Comparison of ENCODE assay signal across 21 mouse cellular contexts in the genomic region with DNA sequence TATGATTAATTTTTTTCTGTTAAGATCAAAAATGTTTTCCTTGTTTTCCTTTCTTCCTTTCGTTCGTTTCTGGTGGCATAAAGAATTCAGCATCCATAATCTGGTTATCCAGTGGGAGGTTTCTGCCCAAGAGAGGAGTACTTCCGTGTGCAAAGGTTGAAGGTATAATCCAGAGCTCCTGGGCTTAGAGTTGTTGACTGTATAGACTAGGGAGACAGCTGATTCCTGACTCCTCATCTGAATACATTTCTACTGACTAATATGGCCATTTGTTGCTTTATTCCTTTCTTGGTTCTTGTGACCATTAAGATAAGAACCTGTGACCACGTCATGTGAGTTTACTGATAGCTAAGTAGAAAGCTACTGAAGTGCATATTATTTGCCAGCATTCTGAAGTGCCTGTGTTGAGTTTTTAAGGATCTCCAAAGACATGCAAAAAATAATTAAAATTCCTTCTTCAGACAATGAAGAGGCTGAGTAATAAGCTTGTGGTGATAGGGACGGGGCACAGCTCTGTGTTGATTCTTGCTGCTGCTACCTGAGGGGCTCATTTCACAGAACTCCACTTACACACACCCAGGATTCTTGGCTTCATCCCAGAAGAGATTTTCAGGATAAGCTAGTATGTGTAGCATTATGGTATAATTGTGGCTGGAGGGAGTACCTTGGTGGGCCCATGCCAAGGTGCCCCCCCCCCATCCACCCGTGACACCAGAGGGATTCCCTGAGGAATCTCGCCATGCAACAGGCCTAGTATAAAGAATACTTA. TPM values are rescaled to one million over a fixed set of nuclear protein-coding genes. Genes with fewer than 3 reads are reported as not detected.
DNase-seq lines count a peak whose midpoint lies in the region; ATAC-seq and TF ChIP-seq lines count a peak whose summit lies in the region.
"Had no signal": no experiment of that assay in that cellular context is flagged by ENCODE, and none has a peak within 500 bp of the region (broad histone marks: within the 10 kb centered on the region; RNA-seq: fewer than 3 reads in every experiment).

No protein-coding gene starts in this region.

- H3K9ac ChIP-seq in forebrain, embryonic 14.5 days (ENCODE audit: low read length): no peak overlapping the region
- no peak overlapping the region for H3K9ac ChIP-seq in forebrain, embryonic 13.5 days
- no peak overlapping the region for H3K9ac ChIP-seq in hindbrain, embryonic 15.5 days
- H3K9ac ChIP-seq in hindbrain, embryonic 14.5 days: no peak overlapping the region
- H3K9ac ChIP-seq in lung, postnatal 0 days (replicated peaks; ENCODE audit: low read depth): no peak overlapping the region
- H3K9ac ChIP-seq: embryonic facial prominence, embryonic 15.5 days had no signal

- no peak overlapping the region for H3K4me3 ChIP-seq in forebrain, embryonic 14.5 days (ENCODE audit: low read depth, low read length)
- H3K4me3 ChIP-seq in forebrain, embryonic 13.5 days: no peak overlapping the region
- no peak overlapping the region for H3K4me3 ChIP-seq in hindbrain, embryonic 15.5 days
- H3K4me3 ChIP-seq in hindbrain, embryonic 14.5 days (replicated peaks; ENCODE audit: low read length): no peak overlapping the region
- no peak overlapping the region for H3K4me3 ChIP-seq in lung, postnatal 0 days (ENCODE audit: low read depth, low read length)
- H3K4me3 ChIP-seq: embryonic facial prominence, embryonic 15.5 days; erythroblast, embryonic 14.5 days; forebrain, embryonic 10.5 days; heart, embryonic 10.5 days had no signal

- no peak for DNase-seq in forebrain, embryonic 14.5 days (ENCODE audit: low spot score)
- no peak for DNase-seq in hindbrain, embryonic 14.5 days (ENCODE audit: low spot score)
- DNase-seq in lung, postnatal 0 days (ENCODE audit: low spot score): peak; percentile 45
- no peak for DNase-seq in lung, postnatal 25 days (ENCODE audit: low spot score)
- no peak for DNase-seq in thymus, postnatal 4 days
- DNase-seq: adrenal gland, postnatal 10 days; cerebellum, adult 11 months; cerebellum, adult 8-10 months; cerebellum, postnatal 25 days; gastrocnemius, postnatal 10 days; heart, adult 18-20 months; heart, postnatal 10 days; heart, postnatal 4 days had no signal

- WGBS in forebrain, embryonic 14.5 days: 82% methylated on average over 7 of the region's 7 CpGs
- 82% methylated on average over 7 of the region's 7 CpGs for WGBS in forebrain, embryonic 13.5 days
- 78% methylated on average over 7 of the region's 7 CpGs for WGBS in hindbrain, embryonic 15.5 days
- 81% methylated on average over 7 of the region's 7 CpGs for WGBS in hindbrain, embryonic 14.5 days
- 59% methylated on average over 7 of the region's 7 CpGs for WGBS in lung, postnatal 0 days

- no peaks in the 10 kb centered on the region for H3K9me3 ChIP-seq in forebrain, embryonic 14.5 days (replicated peaks; ENCODE audit: control insufficient read depth, low read length)
- H3K9me3 ChIP-seq in forebrain, embryonic 13.5 days (replicated peaks): no peaks in the 10 kb centered on the region
- H3K9me3 ChIP-seq in hindbrain, embryonic 15.5 days: no peaks in the 10 kb centered on the region
- H3K9me3 ChIP-seq in hindbrain, embryonic 14.5 days (ENCODE audit: control insufficient read depth, low read length): no peaks in the 10 kb centered on the region
- no peaks in the 10 kb centered on the region for H3K9me3 ChIP-seq in lung, postnatal 0 days (ENCODE audit: low read length)
- H3K9me3 ChIP-seq: embryonic facial prominence, embryonic 15.5 days; heart, embryonic 10.5 days had no signal

- H3K36me3 ChIP-seq in forebrain, embryonic 14.5 days (ENCODE audit: control insufficient read depth, insufficient read depth, low read length): no peaks in the 10 kb centered on the region
- peaks cover 5% of the 10 kb centered on the region for H3K36me3 ChIP-seq in forebrain, embryonic 13.5 days (ENCODE audit: poor library complexity, severe bottlenecking)
- no peaks in the 10 kb centered on the region for H3K36me3 ChIP-seq in hindbrain, embryonic 15.5 days
- no peaks in the 10 kb centered on the region for H3K36me3 ChIP-seq in hindbrain, embryonic 14.5 days (replicated peaks; ENCODE audit: control insufficient read depth, insufficient read depth)
- H3K36me3 ChIP-seq in lung, postnatal 0 days (ENCODE audit: insufficient read depth, low read length): no peaks in the 10 kb centered on the region
- H3K36me3 ChIP-seq: embryonic facial prominence, embryonic 15.5 days had no signal

- H3K4me1 ChIP-seq in forebrain, embryonic 14.5 days (ENCODE audit: control insufficient read depth, insufficient read depth, low read length): no peaks in the 10 kb centered on the region
- H3K4me1 ChIP-seq in forebrain, embryonic 13.5 days: no peaks in the 10 kb centered on the region
- H3K4me1 ChIP-seq in hindbrain, embryonic 15.5 days (replicated peaks): no peaks in the 10 kb centered on the region
- H3K4me1 ChIP-seq in hindbrain, embryonic 14.5 days (replicated peaks; ENCODE audit: control insufficient read depth, insufficient read depth, low read length): no peaks in the 10 kb centered on the region
- no peaks in the 10 kb centered on the region for H3K4me1 ChIP-seq in lung, postnatal 0 days (ENCODE audit: insufficient read depth, low read depth, low read length)

- H3K27me3 ChIP-seq in forebrain, embryonic 14.5 days (replicated peaks; ENCODE audit: control insufficient read depth, insufficient read depth, low read length): no peaks in the 10 kb centered on the region
- H3K27me3 ChIP-seq in forebrain, embryonic 13.5 days: no peaks in the 10 kb centered on the region
- H3K27me3 ChIP-seq in hindbrain, embryonic 15.5 days: no peaks in the 10 kb centered on the region
- H3K27me3 ChIP-seq in hindbrain, embryonic 14.5 days (ENCODE audit: control insufficient read depth, insufficient read depth, low read length): no peaks in the 10 kb centered on the region
- no peaks in the 10 kb centered on the region for H3K27me3 ChIP-seq in lung, postnatal 0 days (replicated peaks; ENCODE audit: insufficient read depth, low read length)
- H3K27me3 ChIP-seq: embryonic facial prominence, embryonic 15.5 days had no signal

- 0 out of 2 replicates have a peak overlapping the region, but pooled peaks have one; percentile 9 for H3K27ac ChIP-seq in forebrain, embryonic 14.5 days (ENCODE audit: low read depth, low read length)
- H3K27ac ChIP-seq in forebrain, embryonic 13.5 days: no peak overlapping the region
- H3K27ac ChIP-seq in hindbrain, embryonic 15.5 days (replicated peaks): no peak overlapping the region
- no peak overlapping the region for H3K27ac ChIP-seq in hindbrain, embryonic 14.5 days
- peak overlapping the region; percentile 38; the same call in 1 of the 2 replicates for H3K27ac ChIP-seq in lung, postnatal 0 days (ENCODE audit: low read length)
- H3K27ac ChIP-seq: embryonic facial prominence, embryonic 15.5 days; forebrain, embryonic 10.5 days; heart, embryonic 10.5 days had no signal

- peak; percentile 90 for TF ChIP-seq EP300 in lung, postnatal 0 days (IDR thresholded peaks at IDR 0.05)

- no peak overlapping the region for H3K4me2 ChIP-seq in forebrain, embryonic 14.5 days (ENCODE audit: low read length)
- no peak overlapping the region for H3K4me2 ChIP-seq in forebrain, embryonic 13.5 days
- no peak overlapping the region for H3K4me2 ChIP-seq in hindbrain, embryonic 15.5 days
- no peak overlapping the region for H3K4me2 ChIP-seq in hindbrain, embryonic 14.5 days (replicated peaks)
- no peak overlapping the region for H3K4me2 ChIP-seq in lung, postnatal 0 days (replicated peaks; ENCODE audit: low read depth, low read length)
- H3K4me2 ChIP-seq: embryonic facial prominence, embryonic 15.5 days had no signal

- no peak for TF ChIP-seq CTCF in lung, postnatal 0 days (IDR thresholded peaks at IDR 0.05)

- no peak for ATAC-seq in forebrain, embryonic 14.5 days
- no peak for ATAC-seq in forebrain, embryonic 13.5 days
- ATAC-seq in hindbrain, embryonic 15.5 days (ENCODE audit: low FRiP score, low read depth): peak; percentile 51; the same call in 1 of the 2 replicates
- ATAC-seq in hindbrain, embryonic 14.5 days (ENCODE audit: low FRiP score): no peak
- peak; percentile 77 for ATAC-seq in lung, postnatal 0 days
- ATAC-seq: hindbrain, embryonic 16.5 days; inflammation-experienced regulatory T-cells, adult 6 months had no signal

RNA-seq across cellular contexts. Expression of a gene that starts 43.2 kb away (rescaled TPM):
- polyA plus RNA-seq in forebrain, embryonic 14.5 days (2014; fragmentation: Nextera tagmentation; extraction: Ambion mirVana): 78.1 and 89.1 TPM in 2 replicates
- polyA plus RNA-seq in forebrain, embryonic 13.5 days (2015; fragmentation: Nextera tagmentation; extraction: Ambion mirVana): 105 and 112 TPM in 2 replicates
- 50.1 and 64.1 TPM in 2 replicates for polyA plus RNA-seq in hindbrain, embryonic 15.5 days (2015; fragmentation: Nextera tagmentation; extraction: Ambion mirVana)
- polyA plus RNA-seq in hindbrain, embryonic 14.5 days (2014; fragmentation: Nextera tagmentation; extraction: Ambion mirVana): 74.5 and 81.5 TPM in 2 replicates
- 108 and 132 TPM in 2 replicates for polyA plus RNA-seq in lung, postnatal 0 days (2015; fragmentation: Nextera tagmentation; extraction: Ambion mirVana)
- polyA plus RNA-seq: erythroblast, embryonic 14.5 days had no signal

Comparison
In these comparisons a context has a peak if more than half of its experiments do, and no peak if none do; other contexts are left out.
1. ATAC-seq: peak in hindbrain, embryonic 15.5 days (single experiment) and lung, postnatal 0 days (single experiment); none in forebrain, embryonic 14.5 days (single experiment), forebrain, embryonic 13.5 days (single experiment) and hindbrain, embryonic 14.5 days (single experiment).
2. H3K27ac ChIP-seq: peak in forebrain, embryonic 14.5 days (single experiment) and lung, postnatal 0 days (single experiment); none in forebrain, embryonic 13.5 days (single experiment), hindbrain, embryonic 15.5 days (single experiment) and hindbrain, embryonic 14.5 days (single experiment).